Mouse (Mus musculus) liver, adult 2 months (tissue): Measurements from ENCODE around the gene Fam107b.

Experiments
- CTCF ChIP-seq: fragments of 200-500 bp; IDR thresholded peaks from 2 replicates; pipeline ENCODE4 v1.5.1; 2011; ENCODE audit warnings: low read depth, low read length, control low read depth
- POLR2A ChIP-seq: fragments of 200-500 bp; IDR thresholded peaks from 2 replicates; pipeline ENCODE4 v1.6.1; 2011; ENCODE audit warnings: low read length, control low read depth; ENCODE audit not compliant: insufficient read depth; ENCODE audit errors: extremely low read depth

DNA sequence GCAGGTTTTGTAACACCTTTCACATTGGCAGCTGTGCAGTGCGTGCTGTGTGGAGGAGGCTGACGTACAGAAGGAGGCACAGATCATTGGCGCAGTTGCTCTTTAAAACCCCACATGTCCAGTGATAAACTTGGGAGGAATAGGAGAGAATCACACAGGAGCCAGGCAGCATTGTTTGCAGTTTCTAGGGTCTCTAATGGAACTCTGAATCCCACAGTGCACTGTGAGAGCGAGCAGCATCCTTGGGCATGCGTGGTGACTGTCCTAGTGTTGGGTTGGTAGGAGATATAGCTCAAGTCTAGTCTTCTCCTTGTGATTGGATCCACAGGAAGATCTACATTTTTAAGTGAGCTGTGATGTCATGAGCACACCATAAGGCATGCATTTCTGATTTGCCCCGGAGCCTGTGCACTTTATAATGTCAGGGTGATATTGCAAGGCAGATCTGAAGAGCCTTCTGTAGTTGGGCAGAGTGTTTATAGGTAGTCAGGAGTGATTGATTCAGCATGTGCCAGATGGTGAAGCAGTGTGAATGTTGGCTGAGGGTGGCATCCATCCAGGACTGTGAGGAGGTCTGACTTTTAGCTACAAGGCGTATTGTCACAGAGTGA, 169.2 kb downstream of the Fam107b start:
- TF ChIP-seq POLR2A, result no peak
- TF ChIP-seq CTCF, result no peak
